In genomic region chr14:101776296-101777128, GRCm38 (mm10) we compare ENCODE assay signal across 34 mouse cellular contexts. TPM values are rescaled to one million over a fixed set of nuclear protein-coding genes. Genes with fewer than 3 reads are reported as not detected.
DNase-seq lines count a peak whose midpoint lies in the region; ATAC-seq and TF ChIP-seq lines count a peak whose summit lies in the region.
"Had no signal": no experiment of that assay in that cellular context is flagged by ENCODE, and none has a peak within 500 bp of the region (broad histone marks: within the 10 kb centered on the region; RNA-seq: fewer than 3 reads in every experiment).

No protein-coding gene starts in this region.

- ATAC-seq in forebrain, embryonic 14.5 days = peak; percentile 58; the same call in 1 of the 2 replicates
- ATAC-seq in forebrain, embryonic 16.5 days = no peak
- ATAC-seq in midbrain, embryonic 11.5 days (ENCODE audit: low FRiP score) = peak; percentile 34; the same call in 1 of the 2 replicates
- no peak for ATAC-seq in midbrain, postnatal 0 days (ENCODE audit: low FRiP score)
- ATAC-seq: CD4-positive, CD25-positive, alpha-beta regulatory T cell, adult 4 months; hindbrain, embryonic 16.5 days; intestine, embryonic 15.5 days; lung, postnatal 0 days; Patski had no signal

- H3K27ac ChIP-seq in forebrain, embryonic 14.5 days (ENCODE audit: low read depth, low read length) = no peak overlapping the region
- H3K27ac ChIP-seq in forebrain, embryonic 16.5 days (ENCODE audit: low read length) = no peak overlapping the region
- H3K27ac ChIP-seq in midbrain, embryonic 11.5 days (ENCODE audit: low read depth, low read length) = no peak overlapping the region
- no peak overlapping the region for H3K27ac ChIP-seq in midbrain, postnatal 0 days (ENCODE audit: low read depth, low read length)
- H3K27ac ChIP-seq in embryonic fibroblast, embryonic 13.5 days (ENCODE audit: insufficient read depth, low read length) = peak overlapping the region; percentile 77
- H3K27ac ChIP-seq: embryonic facial prominence, embryonic 13.5 days; hindbrain, embryonic 10.5 days; intestine, embryonic 15.5 days; liver, embryonic 13.5 days; macrophage; neural tube, embryonic 15.5 days; stomach, embryonic 15.5 days had no signal

- no peak overlapping the region for H3K4me2 ChIP-seq in forebrain, embryonic 14.5 days (ENCODE audit: low read length)
- H3K4me2 ChIP-seq in forebrain, embryonic 16.5 days (ENCODE audit: low read length) = no peak overlapping the region
- no peak overlapping the region for H3K4me2 ChIP-seq in midbrain, embryonic 11.5 days
- no peak overlapping the region for H3K4me2 ChIP-seq in midbrain, postnatal 0 days (ENCODE audit: low read depth, low read length, poor library complexity, severe bottlenecking)
- H3K4me2 ChIP-seq: embryonic facial prominence, embryonic 13.5 days; intestine, embryonic 15.5 days; liver, embryonic 13.5 days; neural tube, embryonic 15.5 days; stomach, embryonic 15.5 days had no signal

- no peak for TF ChIP-seq POLR2A in embryonic fibroblast, embryonic 13.5 days (IDR thresholded peaks at IDR 0.05; ENCODE audit: low read depth, low read length)

- 11% methylated on average over 4 of the region's 4 CpGs for WGBS in forebrain, embryonic 14.5 days
- 11% methylated on average over 4 of the region's 4 CpGs for WGBS in forebrain, embryonic 16.5 days
- WGBS in midbrain, embryonic 11.5 days = 18% methylated on average over 4 of the region's 4 CpGs
- whole genome bisulfite sequencing in midbrain, postnatal 0 days = 13% methylated on average over 4 of the region's 4 CpGs

- H3K9me3 ChIP-seq in forebrain, embryonic 14.5 days (replicated peaks; ENCODE audit: control insufficient read depth, low read length) = no peaks in the 10 kb centered on the region
- no peaks in the 10 kb centered on the region for H3K9me3 ChIP-seq in forebrain, embryonic 16.5 days (ENCODE audit: control insufficient read depth, low read length)
- H3K9me3 ChIP-seq in midbrain, embryonic 11.5 days (ENCODE audit: control insufficient read depth, low read length) = no peaks in the 10 kb centered on the region
- H3K9me3 ChIP-seq in midbrain, postnatal 0 days (ENCODE audit: low read length) = no peaks in the 10 kb centered on the region
- H3K9me3 ChIP-seq: embryonic facial prominence, embryonic 13.5 days; hindbrain, embryonic 10.5 days; intestine, embryonic 15.5 days; liver, embryonic 13.5 days; neural tube, embryonic 15.5 days; stomach, embryonic 15.5 days had no signal

- H3K4me1 ChIP-seq in forebrain, embryonic 14.5 days (ENCODE audit: control insufficient read depth, insufficient read depth, low read length) = no peaks in the 10 kb centered on the region
- no peaks in the 10 kb centered on the region for H3K4me1 ChIP-seq in forebrain, embryonic 16.5 days (replicated peaks; ENCODE audit: control insufficient read depth, insufficient read depth, low read length)
- H3K4me1 ChIP-seq in midbrain, embryonic 11.5 days (ENCODE audit: control insufficient read depth, insufficient read depth, low read length) = no peaks in the 10 kb centered on the region
- no peaks in the 10 kb centered on the region for H3K4me1 ChIP-seq in midbrain, postnatal 0 days (ENCODE audit: insufficient read depth, low read length)
- H3K4me1 ChIP-seq in embryonic fibroblast, embryonic 13.5 days (ENCODE audit: control insufficient read depth, insufficient read depth, low read length) = peaks cover 9% of the 10 kb centered on the region; the same call in 1 of the 2 replicates
- H3K4me1 ChIP-seq: embryonic facial prominence, embryonic 13.5 days; hindbrain, embryonic 10.5 days; intestine, embryonic 15.5 days; liver, embryonic 13.5 days; neural tube, embryonic 15.5 days; stomach, embryonic 15.5 days had no signal

- no peak overlapping the region for H3K4me3 ChIP-seq in forebrain, embryonic 14.5 days (ENCODE audit: low read depth, low read length)
- H3K4me3 ChIP-seq in forebrain, embryonic 16.5 days (replicated peaks; ENCODE audit: low read length) = no peak overlapping the region
- no peak overlapping the region for H3K4me3 ChIP-seq in midbrain, embryonic 11.5 days (ENCODE audit: low read depth, low read length)
- H3K4me3 ChIP-seq in midbrain, postnatal 0 days (ENCODE audit: low read depth, low read length) = no peak overlapping the region
- H3K4me3 ChIP-seq in embryonic fibroblast, embryonic 13.5 days (ENCODE audit: insufficient read depth, low read length) = no peak overlapping the region
- H3K4me3 ChIP-seq: embryonic facial prominence, embryonic 13.5 days; erythroblast, embryonic 14.5 days; hindbrain, embryonic 10.5 days; intestine, embryonic 15.5 days; liver, embryonic 13.5 days; neural tube, embryonic 15.5 days; stomach, embryonic 15.5 days had no signal

- H3K9ac ChIP-seq in forebrain, embryonic 14.5 days (ENCODE audit: low read length) = no peak overlapping the region
- no peak overlapping the region for H3K9ac ChIP-seq in forebrain, embryonic 16.5 days (replicated peaks; ENCODE audit: low read depth, low read length)
- no peak overlapping the region for H3K9ac ChIP-seq in midbrain, embryonic 11.5 days (ENCODE audit: low read length)
- no peak overlapping the region for H3K9ac ChIP-seq in midbrain, postnatal 0 days (replicated peaks; ENCODE audit: low read length, poor library complexity, severe bottlenecking)
- H3K9ac ChIP-seq: embryonic facial prominence, embryonic 13.5 days; intestine, embryonic 15.5 days; liver, embryonic 13.5 days; neural tube, embryonic 15.5 days; stomach, embryonic 15.5 days had no signal

- no peaks in the 10 kb centered on the region for H3K27me3 ChIP-seq in forebrain, embryonic 14.5 days (replicated peaks; ENCODE audit: control insufficient read depth, insufficient read depth, low read length)
- no peaks in the 10 kb centered on the region for H3K27me3 ChIP-seq in forebrain, embryonic 16.5 days (replicated peaks; ENCODE audit: control insufficient read depth, insufficient read depth, low read length)
- no peaks in the 10 kb centered on the region for H3K27me3 ChIP-seq in midbrain, embryonic 11.5 days (ENCODE audit: control insufficient read depth, insufficient read depth, low read length)
- H3K27me3 ChIP-seq in midbrain, postnatal 0 days (ENCODE audit: insufficient read depth, low read length) = no peaks in the 10 kb centered on the region
- H3K27me3 ChIP-seq: embryonic facial prominence, embryonic 13.5 days; intestine, embryonic 15.5 days; liver, embryonic 13.5 days; neural tube, embryonic 15.5 days; Patski; stomach, embryonic 15.5 days had no signal

- DNase-seq in forebrain, embryonic 14.5 days (ENCODE audit: low spot score) = peak; percentile 20
- no peak for DNase-seq in midbrain, embryonic 11.5 days (ENCODE audit: low spot score, missing footprints)
- no peak for DNase-seq in midbrain, postnatal 0 days (ENCODE audit: low spot score)
- peak; percentile 56 for DNase-seq in ES-CJ7 (ENCODE audit: low read depth, low spot score)
- no peak for DNase-seq in adrenal gland, postnatal 25 days
- DNase-seq: adrenal gland, postnatal 14 days; cerebellum, adult 18-20 months; cerebellum, postnatal 10 days; gastrocnemius, postnatal 14 days; heart, postnatal 14 days; kidney, adult 8-10 months; kidney, postnatal 10 days; left cerebral cortex, postnatal 4 days; liver, embryonic 13.5 days; lung, adult 18-20 months; right cerebral cortex, postnatal 25 days had no signal

- no peak for TF ChIP-seq CTCF in midbrain, postnatal 0 days (IDR thresholded peaks at IDR 0.05)
- no peak for TF ChIP-seq CTCF in embryonic fibroblast, embryonic 13.5 days (IDR thresholded peaks at IDR 0.05; ENCODE audit: borderline replicate concordance, insufficient read depth, low read length)

- H3K36me3 ChIP-seq in forebrain, embryonic 14.5 days (ENCODE audit: control insufficient read depth, insufficient read depth, low read length) = no peaks in the 10 kb centered on the region
- no peaks in the 10 kb centered on the region for H3K36me3 ChIP-seq in forebrain, embryonic 16.5 days (ENCODE audit: control insufficient read depth, insufficient read depth)
- H3K36me3 ChIP-seq in midbrain, embryonic 11.5 days (ENCODE audit: control insufficient read depth, insufficient read depth, low read length) = no peaks in the 10 kb centered on the region
- no peaks in the 10 kb centered on the region for H3K36me3 ChIP-seq in midbrain, postnatal 0 days (ENCODE audit: insufficient read depth, low read length)
- H3K36me3 ChIP-seq: embryonic facial prominence, embryonic 13.5 days; G1E; hindbrain, embryonic 10.5 days; intestine, embryonic 15.5 days; liver, embryonic 13.5 days; neural tube, embryonic 15.5 days; stomach, embryonic 15.5 days had no signal

RNA-seq across cellular contexts. Expression of gene Lmo7, which starts 46.8 kb away (rescaled TPM):
- 4.4 and 9.6 TPM in 2 replicates for polyA plus RNA-seq in forebrain, embryonic 14.5 days (2014; fragmentation: Nextera tagmentation; extraction: Ambion mirVana)
- 15.5 and 16.0 TPM in 2 replicates for polyA plus RNA-seq in forebrain, embryonic 16.5 days (2015; fragmentation: Nextera tagmentation; extraction: Ambion mirVana)
- 0.82 and 2.5 TPM in 2 replicates for polyA plus RNA-seq in midbrain, embryonic 11.5 days (2014; fragmentation: Nextera tagmentation; extraction: Ambion mirVana)
- 6.1 and 8.1 TPM in 2 replicates for total RNA-seq in midbrain, postnatal 0 days (2014; rRNA removed)
- 2.8 and 3.0 TPM in 2 replicates for polyA plus RNA-seq in midbrain, postnatal 0 days (2015; fragmentation: Nextera tagmentation; extraction: Ambion mirVana)
- 61.2 and 61.5 TPM in 2 replicates for polyA plus RNA-seq in embryonic fibroblast, embryonic 13.5 days (2011; ENCODE audit: insufficient read length, low read depth, missing spikeins)
- total RNA-seq in adrenal gland, postnatal 25 days (2021) = 15.1 and 15.3 TPM in 2 replicates
- total RNA-seq: megakaryocyte-erythroid progenitor cell, adult 5-6 weeks had no signal
- polyA plus RNA-seq: G1E, macrophage had no signal

RNA-seq across cellular contexts. Expression of gene Gm9922, which starts 46.9 kb away (rescaled TPM):
- polyA plus RNA-seq in forebrain, embryonic 14.5 days (2014; fragmentation: Nextera tagmentation; extraction: Ambion mirVana) = 0.59 TPM in 1 of 2 replicates, not detected in the other
- 0.95 and 1.3 TPM in 2 replicates for polyA plus RNA-seq in forebrain, embryonic 16.5 days (2015; fragmentation: Nextera tagmentation; extraction: Ambion mirVana)
- not detected in 2 replicates for polyA plus RNA-seq in midbrain, embryonic 11.5 days (2014; fragmentation: Nextera tagmentation; extraction: Ambion mirVana)
- total RNA-seq in midbrain, postnatal 0 days (2014; rRNA removed) = not detected in 2 replicates
- polyA plus RNA-seq in midbrain, postnatal 0 days (2015; fragmentation: Nextera tagmentation; extraction: Ambion mirVana) = 0.69 TPM in 1 of 2 replicates, not detected in the other
- polyA plus RNA-seq in embryonic fibroblast, embryonic 13.5 days (2011; ENCODE audit: insufficient read length, low read depth, missing spikeins) = 1.3 TPM in 1 of 2 replicates, not detected in the other
- total RNA-seq in adrenal gland, postnatal 25 days (2021) = 2.6 and 4.3 TPM in 2 replicates
- total RNA-seq: common myeloid progenitor, adult 5-6 weeks; G1E; gastrocnemius, postnatal 14 days; granulocyte monocyte progenitor cell, adult 5-6 weeks; layer of hippocampus, adult 18-20 months; megakaryocyte-erythroid progenitor cell, adult 5-6 weeks had no signal
- polyA plus RNA-seq: CD4-positive, CD25-positive, alpha-beta regulatory T cell, adult 4 months; erythroblast, embryonic 14.5 days; G1E; hindbrain, embryonic 10.5 days; liver, embryonic 13.5 days; macrophage had no signal

Comparison
In these comparisons a context has a peak if more than half of its experiments do, and no peak if none do; other contexts are left out.
1. ATAC-seq: peak in forebrain, embryonic 14.5 days (single experiment) and midbrain, embryonic 11.5 days (single experiment); none in forebrain, embryonic 16.5 days (single experiment) and midbrain, postnatal 0 days (single experiment).
2. DNase-seq: peak in forebrain, embryonic 14.5 days (single experiment) and ES-CJ7 (single experiment); none in midbrain, embryonic 11.5 days (single experiment), midbrain, postnatal 0 days (single experiment) and adrenal gland, postnatal 25 days (single experiment).